Mouse (Mus musculus) heart, embryonic 14.5 days (tissue): ENCODE data around the gene Traf3ip1. TPM values are rescaled to one million over a fixed set of nuclear protein-coding genes. Genes with fewer than 3 reads are reported as not detected.
A peak's percentile ranks its signal among the peaks of the same experiment; 100 is the strongest.

Experiments
- ATAC-seq: fragments of 200-750 bp; cut with Nextera tagmentation; 2 replicates; pipeline ENCODE4 v1.8.0; 2017; ENCODE audit warnings: low read depth, moderate TSS enrichment; ENCODE audit not compliant: insufficient number of reproducible peaks, insufficient read depth, low FRiP score
- H3K27ac ChIP-seq, 2 experiments: fragments of 200-500 bp in 1 of 2; fragments of 300-500 bp in 1 of 2; sonication (generic) in 1 of 2; replicated peaks in 1 of 2; 2 replicates each; pipeline ENCODE4 v1.5.1; 2012 to 2014; ENCODE audit warnings: low read depth in 2 of 2, low read length in 2 of 2, control low read depth in 1 of 2, mild to moderate bottlenecking in 1 of 2, mixed read lengths in 1 of 2; ENCODE audit not compliant: control insufficient read depth in 1 of 2, insufficient read depth in 1 of 2
- H3K27me3 ChIP-seq: fragments of 300-500 bp; sonication (generic); 2 replicates; pipeline ENCODE4 v1.6.1; 2014; ENCODE audit warnings: mild to moderate bottlenecking, low read length, control low read depth; ENCODE audit not compliant: control insufficient read depth, insufficient read depth
- H3K36me3 ChIP-seq: fragments of 300-500 bp; sonication (generic); 2 replicates; pipeline ENCODE4 v1.6.1; 2014; ENCODE audit warnings: mild to moderate bottlenecking, control low read depth, low read length, mixed read lengths; ENCODE audit not compliant: control insufficient read depth, insufficient read depth
- H3K4me1 ChIP-seq, 2 experiments: fragments of 200-500 bp in 1 of 2; fragments of 300-500 bp in 1 of 2; sonication (generic) in 1 of 2; 2 replicates each; pipeline ENCODE4 v1.6.1; 2012 to 2014; ENCODE audit warnings: low read length in 2 of 2, control low read depth in 1 of 2, mixed read lengths in 1 of 2; ENCODE audit not compliant: control insufficient read depth in 2 of 2, insufficient read depth in 2 of 2
- H3K4me2 ChIP-seq: fragments of 300-500 bp; sonication (generic); 2 replicates; pipeline ENCODE4 v1.6.1; 2014; ENCODE audit warnings: mild to moderate bottlenecking, low read length
- H3K4me3 ChIP-seq, 2 experiments: fragments of 200-500 bp in 1 of 2; fragments of 300-500 bp in 1 of 2; sonication (generic) in 1 of 2; 2 replicates each; pipeline ENCODE4 v1.5.1; 2012 to 2014; ENCODE audit warnings: low read length in 2 of 2, mild to moderate bottlenecking in 2 of 2, control low read depth in 1 of 2, low read depth in 1 of 2, moderate library complexity in 1 of 2; ENCODE audit not compliant: control insufficient read depth in 1 of 2, insufficient read depth in 1 of 2
- H3K9ac ChIP-seq: fragments of 300-500 bp; sonication (generic); 2 replicates; pipeline ENCODE4 v1.6.1; 2014; ENCODE audit warnings: mild to moderate bottlenecking, low read length
- H3K9me3 ChIP-seq: fragments of 300-500 bp; sonication (generic); 2 replicates; pipeline ENCODE4 v1.6.1; 2016; ENCODE audit warnings: low read length, control low read depth; ENCODE audit not compliant: control insufficient read depth
- WGBS: fragments of 180-500 bp; shearing (Covaris S2); extraction: QIAGEN DNeasy Blood & Tissue Kit; methylation state at CpG from one replicate; pipeline ENCODE4 v1.1.7; 2014; 5-methylcytosine and 5-hydroxymethylcytosine counted together
- polyA plus RNA-seq: library from polyadenylated mRNA; unstranded; fragments of >200 nt; fragmentation: Nextera tagmentation; extraction: Ambion mirVana; gene quantifications from 2 replicates; pipeline ENCODE4 v1.2.1, GENCODE M21; 2014

Traf3ip1 gene
- polyA plus RNA-seq, 1 experiment from 2014 or later, result 3.4 TPM

GRCm38 (mm10) chr1:91533961-91534723, 39.7 kb downstream of the Traf3ip1 start:
- 71% methylated on average over 19 of the region's 19 CpGs for WGBS
- H3K9ac ChIP-seq, result no peak overlapping the region
- peaks cover 2% of the 10 kb centered on the region for H3K27me3 ChIP-seq
- no peaks in the 10 kb centered on the region for H3K9me3 ChIP-seq
- ATAC-seq, result 0 out of 2 replicates have a peak, but pooled peaks have one; percentile 23
- no peaks in the 10 kb centered on the region; a peak in 1 of 4 replicates for H3K4me1 ChIP-seq
- no peak overlapping the region for H3K27ac ChIP-seq
- H3K4me2 ChIP-seq, result no peak overlapping the region
- H3K36me3 ChIP-seq, result 0 out of 2 replicates have a peak, but pooled peaks cover 3% of the 10 kb centered on the region
- no peak overlapping the region for H3K4me3 ChIP-seq

GRCm38 (mm10) chr1:91537786-91538569, 43.5 kb downstream of the Traf3ip1 start:
- ATAC-seq, result no peak
- H3K27ac ChIP-seq, result no peak overlapping the region

GRCm38 (mm10) chr1:91538570-91538929, 44.1 kb downstream of the Traf3ip1 start:
- no peak overlapping the region for H3K4me2 ChIP-seq
- ATAC-seq, result no peak
- no peak overlapping the region for H3K27ac ChIP-seq
- H3K4me3 ChIP-seq, result no peak overlapping the region
- H3K4me1 ChIP-seq, result peaks cover 11 to 12% of the 10 kb centered on the region in 2 experiments
- peaks cover 2% of the 10 kb centered on the region for H3K27me3 ChIP-seq
- 69% methylated on average over 1 of the region's 1 CpGs for WGBS
- H3K9ac ChIP-seq, result no peak overlapping the region
- H3K9me3 ChIP-seq, result no peaks in the 10 kb centered on the region
- H3K36me3 ChIP-seq, result no peaks in the 10 kb centered on the region

More at GRCm38 (mm10) chr1:91537786-91538569, 43.5 kb downstream of the Traf3ip1 start:
- WGBS, result 29% methylated on average over 19 of the region's 22 CpGs
- H3K36me3 ChIP-seq, result no peaks in the 10 kb centered on the region
- peaks cover 2% of the 10 kb centered on the region for H3K27me3 ChIP-seq
- H3K4me3 ChIP-seq, result no peak overlapping the region
- no peaks in the 10 kb centered on the region for H3K9me3 ChIP-seq
- H3K4me1 ChIP-seq, result peaks cover 11 to 12% of the 10 kb centered on the region in 2 experiments
- no peak overlapping the region for H3K4me2 ChIP-seq
- no peak overlapping the region for H3K9ac ChIP-seq

- no peaks in the 10 kb centered on the region for H3K9me3 ChIP-seq
- peaks cover 2% of the 10 kb centered on the region for H3K27me3 ChIP-seq
- H3K4me3 ChIP-seq, result peak overlapping the region in 1 of 2 experiments; percentile 74; a peak in 1 of 4 replicates
- 20% methylated on average over 6 of the region's 6 CpGs for WGBS
- H3K4me2 ChIP-seq, result peak overlapping the region; percentile 80
- peaks cover 11 to 12% of the 10 kb centered on the region in 2 experiments for H3K4me1 ChIP-seq
- no peak overlapping the region for H3K27ac ChIP-seq
- peak overlapping the region; percentile 64 for H3K9ac ChIP-seq
- ATAC-seq, result no peak
- H3K36me3 ChIP-seq, result no peaks in the 10 kb centered on the region
Observed at GRCm38 (mm10) chr1:91539246-91539645, 44.8 kb downstream of the Traf3ip1 start.

GRCm38 (mm10) chr1:91539704-91540270, 45.3 kb downstream of the Traf3ip1 start:
- H3K36me3 ChIP-seq, result peaks cover 3% of the 10 kb centered on the region
- ATAC-seq, result peak; percentile 13; the same call in 1 of the 2 replicates
- no peaks in the 10 kb centered on the region for H3K9me3 ChIP-seq
- peaks cover 2% of the 10 kb centered on the region for H3K27me3 ChIP-seq
- H3K4me1 ChIP-seq, result peaks cover 11 to 12% of the 10 kb centered on the region in 2 experiments
- WGBS, result under 1% methylated on average over 22 of the region's 22 CpGs
- H3K4me2 ChIP-seq, result peak overlapping the region; percentile 80
- peak overlapping the region; percentile 74 to 89 for H3K4me3 ChIP-seq
- H3K27ac ChIP-seq, result peak overlapping the region; percentile 44 to 49; a peak in 3 of 4 replicates
- peak overlapping the region; percentile 64 for H3K9ac ChIP-seq

GRCm38 (mm10) chr1:91540271-91540826, 45.9 kb downstream of the Traf3ip1 start, which contains the start of gene Asb1:
Gene Asb1 (plus strand): TSS chr1:91540544.
- H3K9ac ChIP-seq, result peak within 1 kb of the TSS; percentile 81
- H3K36me3 ChIP-seq, result peaks cover 9% of the 10 kb centered on the region
- H3K27ac ChIP-seq, result peak within 1 kb of the TSS; percentile 44 to 49; a peak in 3 of 4 replicates
- peak within 1 kb of the TSS; percentile 80 for H3K4me2 ChIP-seq
- no peaks in the 10 kb centered on the region; the same call in none of the 2 replicates for H3K27me3 ChIP-seq
- WGBS, result 1% methylated on average over 41 of the region's 41 CpGs
- H3K4me3 ChIP-seq, result peak within 1 kb of the TSS; percentile 74 to 89
- peak; percentile 92 for ATAC-seq
- H3K9me3 ChIP-seq, result no peaks in the 10 kb centered on the region
- peaks cover 11 to 12% of the 10 kb centered on the region in 2 experiments for H3K4me1 ChIP-seq
